Mouse (Mus musculus): ENCODE measurements around the gene Gucy2e.

DNA sequence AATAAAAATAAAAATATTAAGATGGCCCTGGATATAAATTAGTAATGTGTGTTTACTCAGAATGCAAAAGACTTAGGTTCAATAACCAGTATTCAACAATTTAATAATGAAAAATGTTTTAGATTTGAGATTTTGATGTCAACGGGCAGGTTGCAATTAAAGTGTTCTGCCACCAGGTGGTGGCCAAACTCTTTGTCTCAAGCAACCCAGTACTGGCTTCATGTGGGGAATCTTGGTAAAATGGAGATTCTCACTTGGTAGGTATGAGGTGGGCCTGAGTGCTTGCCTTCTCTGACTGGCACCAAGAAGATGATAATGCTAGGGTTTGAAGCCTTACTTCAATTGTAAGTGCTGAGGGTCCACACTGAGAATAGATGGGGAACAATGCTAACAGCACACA, 44.0 kb downstream of the Gucy2e start:
- no peak for TF ChIP-seq EP300 (IDR thresholded peaks at IDR 0.05; ENCODE audit: low read depth)
- peak; percentile 81 for TF ChIP-seq CTCF (IDR thresholded peaks at IDR 0.05; ENCODE audit: low read depth)

Measured in liver, postnatal 0 days (tissue).